Mouse (Mus musculus): ENCODE measurements around the gene Gm4141. TPM values are rescaled to one million over a fixed set of nuclear protein-coding genes. Genes with fewer than 3 reads are reported as not detected.
"Not testable (repeated sequence)": the region's sequence is repeated elsewhere in the genome, so short reads cannot be mapped to it uniquely, and the experiment has no call there.

The Gm4141 gene
- polyA plus RNA-seq (2016; fragmentation: Nextera tagmentation; extraction: Ambion mirVana): not detected in 2 replicates

DNA sequence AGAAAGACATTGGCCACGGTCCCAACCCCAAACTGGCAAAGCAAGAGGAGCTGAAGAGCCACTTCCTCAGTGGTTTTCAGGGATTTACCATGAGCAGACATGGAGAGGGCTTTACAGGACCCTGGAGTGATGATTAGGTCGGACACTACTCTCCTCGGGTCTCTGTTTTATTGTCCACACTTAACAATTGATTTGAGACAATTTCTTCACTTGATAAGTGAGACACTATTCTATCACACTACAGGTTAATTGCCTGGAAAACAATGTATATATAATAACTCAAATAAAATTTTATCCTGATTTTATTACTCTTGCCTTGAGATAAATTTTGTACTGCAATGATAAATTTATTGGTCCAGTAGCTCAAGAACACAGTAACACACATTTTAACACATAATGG, at the start of gene Gm4141:
Gene Gm4141, minus strand, starts transcription at position 101 of the 400 bp plus-strand sequence.
- not testable (repeated sequence) for H3K27me3 ChIP-seq; H3K36me3 ChIP-seq; H3K27ac ChIP-seq; H3K4me3 ChIP-seq; ATAC-seq (ENCODE audit: low FRiP score); H3K9ac ChIP-seq; H3K4me2 ChIP-seq (replicated peaks); H3K9me3 ChIP-seq (replicated peaks); H3K4me1 ChIP-seq
- no CpG with 5 or more reads among the region's 3 CpGs for WGBS

- H3K4me3 ChIP-seq; H3K4me1 ChIP-seq; H3K27me3 ChIP-seq; ATAC-seq (ENCODE audit: low FRiP score); H3K9me3 ChIP-seq (replicated peaks); H3K36me3 ChIP-seq; H3K27ac ChIP-seq; H3K9ac ChIP-seq; H3K4me2 ChIP-seq (replicated peaks): not testable (repeated sequence)
- WGBS: 84% methylated on average over 3 of the region's 5 CpGs
Measured at GRCm38 (mm10) chr7:20598921-20599320, 22.9 kb upstream of the Gm4141 start, which contains the start of gene Gm4513. Gene Gm4513, minus strand, starts transcription at chr7:20599021.

- no CpG with 5 or more reads among the region's 1 CpGs for WGBS
- not testable (repeated sequence) for ATAC-seq (ENCODE audit: low FRiP score); H3K27me3 ChIP-seq; H3K9me3 ChIP-seq (replicated peaks); H3K36me3 ChIP-seq; H3K4me1 ChIP-seq; H3K4me3 ChIP-seq; H3K4me2 ChIP-seq (replicated peaks); H3K27ac ChIP-seq; H3K9ac ChIP-seq
Measured at GRCm38 (mm10) chr7:20545657-20546056, 30.4 kb downstream of the Gm4141 start, which contains the start of gene Gm5726. Gene Gm5726, minus strand, starts transcription at chr7:20545757.

DNA sequence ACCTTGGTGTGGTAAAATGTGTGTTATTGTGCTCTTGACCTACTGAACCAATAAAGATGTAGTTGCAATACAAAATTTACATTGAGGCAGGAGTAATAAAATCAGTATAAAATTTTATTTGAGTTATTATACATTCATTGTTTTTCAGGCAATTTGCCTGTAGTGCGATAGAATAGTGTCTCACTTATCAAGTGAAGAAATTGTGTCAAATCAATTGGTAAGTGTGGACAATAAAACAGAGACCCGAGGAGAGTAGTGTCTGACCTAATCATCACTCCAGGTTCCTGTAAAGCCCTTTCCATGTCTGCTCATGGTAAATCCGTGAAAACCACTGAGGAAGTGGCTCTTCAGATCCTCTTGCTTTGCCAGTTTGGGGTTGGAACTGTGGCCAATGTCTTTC, 42.5 kb downstream of the Gm4141 start, which contains the start of gene Vmn1r104:
Gene Vmn1r104, plus strand, starts transcription at position 301 of the 400 bp plus-strand sequence.
- H3K9ac ChIP-seq; ATAC-seq (ENCODE audit: low FRiP score); H3K36me3 ChIP-seq; H3K27me3 ChIP-seq; H3K9me3 ChIP-seq (replicated peaks); H3K27ac ChIP-seq; H3K4me1 ChIP-seq; H3K4me2 ChIP-seq (replicated peaks); H3K4me3 ChIP-seq: not testable (repeated sequence)
- WGBS: no CpG with 5 or more reads among the region's 3 CpGs

Other genes starting within 250 kb of the Gm4141 start
- not detected in 2 replicates for gene Gm4133, start 242.2 kb downstream of the Gm4141 start, polyA plus RNA-seq (2016; fragmentation: Nextera tagmentation; extraction: Ambion mirVana)
- not detected in 2 replicates for gene Gm5728, start 200.8 kb downstream of the Gm4141 start, polyA plus RNA-seq (2016; fragmentation: Nextera tagmentation; extraction: Ambion mirVana)
- gene Vmn1r100, start 158.3 kb downstream of the Gm4141 start, polyA plus RNA-seq (2016; fragmentation: Nextera tagmentation; extraction: Ambion mirVana): not detected in 2 replicates
- not detected in 2 replicates for gene Vmn1r101, start 133.6 kb downstream of the Gm4141 start, polyA plus RNA-seq (2016; fragmentation: Nextera tagmentation; extraction: Ambion mirVana)
- gene Gm10670, start 101.3 kb downstream of the Gm4141 start, polyA plus RNA-seq (2016; fragmentation: Nextera tagmentation; extraction: Ambion mirVana): not detected in 2 replicates
- not detected in 2 replicates for gene Vmn1r103, start 65.7 kb downstream of the Gm4141 start, polyA plus RNA-seq (2016; fragmentation: Nextera tagmentation; extraction: Ambion mirVana)
- gene Vmn1r104, start 42.4 kb downstream of the Gm4141 start, polyA plus RNA-seq (2016; fragmentation: Nextera tagmentation; extraction: Ambion mirVana): not detected in 2 replicates
- not detected in 2 replicates for gene Gm5726, start 30.5 kb downstream of the Gm4141 start, polyA plus RNA-seq (2016; fragmentation: Nextera tagmentation; extraction: Ambion mirVana)
- gene Gm4513, start 22.8 kb upstream of the Gm4141 start, polyA plus RNA-seq (2016; fragmentation: Nextera tagmentation; extraction: Ambion mirVana): not detected in 2 replicates
- gene Vmn1r107, start 92.7 kb upstream of the Gm4141 start, polyA plus RNA-seq (2016; fragmentation: Nextera tagmentation; extraction: Ambion mirVana): not detected in 2 replicates
- not detected in 2 replicates for gene Vmn1r111, start 127.0 kb upstream of the Gm4141 start, polyA plus RNA-seq (2016; fragmentation: Nextera tagmentation; extraction: Ambion mirVana)
- not detected in 2 replicates for gene Gm10668, start 154.4 kb upstream of the Gm4141 start, polyA plus RNA-seq (2016; fragmentation: Nextera tagmentation; extraction: Ambion mirVana)
- gene Vmn1r112, start 194.9 kb upstream of the Gm4141 start, polyA plus RNA-seq (2016; fragmentation: Nextera tagmentation; extraction: Ambion mirVana): not detected in 2 replicates
- gene Vmn1r113, start 211.0 kb upstream of the Gm4141 start, polyA plus RNA-seq (2016; fragmentation: Nextera tagmentation; extraction: Ambion mirVana): not detected in 2 replicates
- not detected in 2 replicates for gene Vmn1r114, start 235.9 kb upstream of the Gm4141 start, polyA plus RNA-seq (2016; fragmentation: Nextera tagmentation; extraction: Ambion mirVana)

Measured in hindbrain, embryonic 12.5 days (tissue).